Mouse (Mus musculus): ENCODE results near the gene Syngr2. TPM values are rescaled to one million over a fixed set of nuclear protein-coding genes. Genes with fewer than 3 reads are reported as not detected.

The Syngr2 gene
- polyA plus RNA-seq, 1 experiment from 2014 or later: 65.9 TPM

GRCm38 (mm10) chr11:117843434-117843833, 34.0 kb downstream of the Syngr2 start:
- Histone ChIP-seq H3K36me3 (ENCODE audit: insufficient read depth) (no peaks in the 10 kb centered on the region), H3K9me3 (ENCODE audit: low read depth, low read length) (no peaks in the 10 kb centered on the region), H3K9ac (no peak overlapping the region), H3K4me1 (ENCODE audit: insufficient read depth) (peaks cover 11% of the 10 kb centered on the region), H3K4me2 (no peak overlapping the region), H3K4me3 (ENCODE audit: low read depth, low read length) (no peak overlapping the region), H3K27ac (ENCODE audit: low read depth) (no peak overlapping the region), H3K27me3 (ENCODE audit: insufficient read depth, low read length) (no peaks in the 10 kb centered on the region)
- 79% methylated on average over 2 of the region's 2 CpGs for WGBS
- TF ChIP-seq CTCF (IDR thresholded peaks at IDR 0.05; ENCODE audit: low read depth): no peak
- ATAC-seq (ENCODE audit: insufficient read depth): no peak
- DNase-seq: no peak

- no peak for TF ChIP-seq CTCF (IDR thresholded peaks at IDR 0.05; ENCODE audit: low read depth)
- no peaks in the 10 kb centered on the region for H3K9me3 ChIP-seq (ENCODE audit: low read depth, low read length)
- peaks cover 13% of the 10 kb centered on the region for H3K4me1 ChIP-seq (ENCODE audit: insufficient read depth)
- H3K9ac ChIP-seq: no peak overlapping the region; the same call in 1 of the 2 replicates
- no peak overlapping the region for H3K4me2 ChIP-seq
- DNase-seq: no peak
- WGBS: 53% methylated on average over 2 of the region's 2 CpGs
- H3K27ac ChIP-seq (ENCODE audit: low read depth): peak overlapping the region; percentile 69; the same call in 1 of the 2 replicates
- no peaks in the 10 kb centered on the region for H3K36me3 ChIP-seq (ENCODE audit: insufficient read depth)
- ATAC-seq (ENCODE audit: insufficient read depth): no peak
- no peaks in the 10 kb centered on the region for H3K27me3 ChIP-seq (ENCODE audit: insufficient read depth, low read length)
- H3K4me3 ChIP-seq (ENCODE audit: low read depth, low read length): no peak overlapping the region
Measured at GRCm38 (mm10) chr11:117844997-117845396, 35.5 kb downstream of the Syngr2 start.

GRCm38 (mm10) chr11:117845651-117846050, 36.2 kb downstream of the Syngr2 start:
- 73% methylated on average over 2 of the region's 2 CpGs for WGBS
- no peak for ATAC-seq (ENCODE audit: insufficient read depth)
- no peaks in the 10 kb centered on the region for H3K36me3 ChIP-seq (ENCODE audit: insufficient read depth)
- H3K4me2 ChIP-seq: no peak overlapping the region
- H3K4me1 ChIP-seq (ENCODE audit: insufficient read depth): peaks cover 19% of the 10 kb centered on the region
- no peak for TF ChIP-seq CTCF (IDR thresholded peaks at IDR 0.05; ENCODE audit: low read depth)
- H3K9ac ChIP-seq: no peak overlapping the region
- no peaks in the 10 kb centered on the region for H3K9me3 ChIP-seq (ENCODE audit: low read depth, low read length)
- H3K4me3 ChIP-seq (ENCODE audit: low read depth, low read length): no peak overlapping the region
- DNase-seq: no peak
- H3K27ac ChIP-seq (ENCODE audit: low read depth): no peak overlapping the region
- H3K27me3 ChIP-seq (ENCODE audit: insufficient read depth, low read length): no peaks in the 10 kb centered on the region

GRCm38 (mm10) chr11:117846640-117847039, 37.2 kb downstream of the Syngr2 start:
- ATAC-seq (ENCODE audit: insufficient read depth) (no peak), DNase-seq (peak; percentile 62)
- Histone ChIP-seq H3K36me3 (ENCODE audit: insufficient read depth) (peaks cover 5% of the 10 kb centered on the region), H3K9me3 (ENCODE audit: low read depth, low read length) (no peaks in the 10 kb centered on the region), H3K4me3 (ENCODE audit: low read depth, low read length) (no peak overlapping the region), H3K27ac (ENCODE audit: low read depth) (no peak overlapping the region), H3K9ac (no peak overlapping the region), H3K4me1 (ENCODE audit: insufficient read depth) (peaks cover 22% of the 10 kb centered on the region), H3K4me2 (no peak overlapping the region), H3K27me3 (ENCODE audit: insufficient read depth, low read length) (no peaks in the 10 kb centered on the region)
- 47% methylated on average over 5 of the region's 5 CpGs for WGBS
- TF ChIP-seq CTCF (IDR thresholded peaks at IDR 0.05; ENCODE audit: low read depth): peak; percentile 46

- peak overlapping the region; percentile 74 for H3K4me3 ChIP-seq (ENCODE audit: low read depth, low read length)
- peaks cover 22% of the 10 kb centered on the region for H3K4me1 ChIP-seq (ENCODE audit: insufficient read depth)
- WGBS: 73% methylated on average over 7 of the region's 7 CpGs
- no peaks in the 10 kb centered on the region for H3K27me3 ChIP-seq (ENCODE audit: insufficient read depth, low read length)
- H3K4me2 ChIP-seq: peak overlapping the region; percentile 90
- ATAC-seq (ENCODE audit: insufficient read depth): no peak
- peak overlapping the region; percentile 97 for H3K27ac ChIP-seq (ENCODE audit: low read depth)
- H3K36me3 ChIP-seq (ENCODE audit: insufficient read depth): peaks cover 15% of the 10 kb centered on the region
- H3K9me3 ChIP-seq (ENCODE audit: low read depth, low read length): no peaks in the 10 kb centered on the region
- DNase-seq: no peak
- peak overlapping the region; percentile 83 for H3K9ac ChIP-seq
- TF ChIP-seq CTCF (IDR thresholded peaks at IDR 0.05; ENCODE audit: low read depth): no peak
Measured at GRCm38 (mm10) chr11:117847593-117848215, 38.2 kb downstream of the Syngr2 start.

- TF ChIP-seq CTCF (IDR thresholded peaks at IDR 0.05; ENCODE audit: low read depth): no peak
- peak overlapping the region; percentile 90 for H3K4me2 ChIP-seq
- 4% methylated on average over 19 of the region's 19 CpGs for WGBS
Measured at GRCm38 (mm10) chr11:117848271-117848984, 39.0 kb downstream of the Syngr2 start.

GRCm38 (mm10) chr11:117848985-117849671, 39.7 kb downstream of the Syngr2 start, which contains the start of gene Birc5:
TSS of gene Birc5 (plus strand) at chr11:117849251.
- Histone ChIP-seq H3K27ac (ENCODE audit: low read depth) (peak within 1 kb of the TSS; percentile 97), H3K9ac (peak within 1 kb of the TSS; percentile 83), H3K4me3 (ENCODE audit: low read depth, low read length) (peak within 1 kb of the TSS; percentile 74), H3K36me3 (ENCODE audit: insufficient read depth) (peaks cover 29% of the 10 kb centered on the region), H3K4me2 (peak within 1 kb of the TSS; percentile 90), H3K9me3 (ENCODE audit: low read depth, low read length) (no peaks in the 10 kb centered on the region), H3K4me1 (ENCODE audit: insufficient read depth) (peaks cover 22% of the 10 kb centered on the region), H3K27me3 (ENCODE audit: insufficient read depth, low read length) (no peaks in the 10 kb centered on the region)
- TF ChIP-seq CTCF (IDR thresholded peaks at IDR 0.05; ENCODE audit: low read depth): no peak
- peak; percentile 99 for DNase-seq
- ATAC-seq (ENCODE audit: insufficient read depth): peak; percentile 91
- under 1% methylated on average over 51 of the region's 51 CpGs for WGBS

More at GRCm38 (mm10) chr11:117848271-117848984, 39.0 kb downstream of the Syngr2 start:
- DNase-seq (no peak), ATAC-seq (ENCODE audit: insufficient read depth) (peak; percentile 88)
- H3K9me3 ChIP-seq (ENCODE audit: low read depth, low read length): no peaks in the 10 kb centered on the region
- no peaks in the 10 kb centered on the region for H3K27me3 ChIP-seq (ENCODE audit: insufficient read depth, low read length)
- peak overlapping the region; percentile 74 for H3K4me3 ChIP-seq (ENCODE audit: low read depth, low read length)
- peak overlapping the region; percentile 83 for H3K9ac ChIP-seq
- H3K27ac ChIP-seq (ENCODE audit: low read depth): peak overlapping the region; percentile 97
- peaks cover 22% of the 10 kb centered on the region for H3K36me3 ChIP-seq (ENCODE audit: insufficient read depth)
- peaks cover 22% of the 10 kb centered on the region for H3K4me1 ChIP-seq (ENCODE audit: insufficient read depth)

All from lung, embryonic 14.5 days (tissue).